Mouse (Mus musculus): ENCODE results near the gene Ppp1r1c. TPM values are rescaled to one million over a fixed set of nuclear protein-coding genes. Genes with fewer than 3 reads are reported as not detected.

Ppp1r1c gene
- total and polyA plus RNA-seq, 2 experiments from 2014 or later: not detected

DNA sequence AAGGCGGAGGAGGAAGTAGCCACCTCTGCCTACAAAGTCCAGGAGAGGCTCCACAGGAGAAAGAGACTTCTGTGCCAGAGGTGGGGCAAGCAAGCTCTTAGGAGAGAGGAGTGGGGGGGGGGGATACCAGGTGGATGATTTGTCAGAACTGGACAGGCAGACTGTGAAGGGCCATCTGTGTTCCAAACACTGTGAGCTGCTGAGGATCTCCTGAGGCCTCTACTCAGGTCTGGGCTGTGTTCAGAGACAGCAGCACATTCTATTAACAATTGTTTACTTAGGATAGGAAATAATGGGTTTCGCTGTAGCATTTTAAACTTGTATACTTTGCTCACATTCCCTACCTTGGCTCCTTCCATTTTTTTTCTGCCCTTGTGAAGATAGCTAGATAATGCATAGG is 61.0 kb downstream of the Ppp1r1c start:
- WGBS: 95% methylated on average over 2 of the region's 2 CpGs
- no peak overlapping the region for H3K4me2 ChIP-seq (ENCODE audit: low read depth, low read length)
- H3K4me1 ChIP-seq (ENCODE audit: control insufficient read depth, insufficient read depth): no peaks in the 10 kb centered on the region
- H3K4me3 ChIP-seq (ENCODE audit: low read depth, low read length): no peak overlapping the region
- TF ChIP-seq EP300 (IDR thresholded peaks at IDR 0.05; ENCODE audit: low read depth) (no peak), CTCF (IDR thresholded peaks at IDR 0.05; ENCODE audit: low read depth) (no peak)
- no peak overlapping the region for H3K9ac ChIP-seq (replicated peaks; ENCODE audit: low read depth, low read length)
- peaks cover 8% of the 10 kb centered on the region; the same call in 1 of the 2 replicates for H3K27me3 ChIP-seq (ENCODE audit: control insufficient read depth, insufficient read depth, low read length)
- no peaks in the 10 kb centered on the region for H3K9me3 ChIP-seq (replicated peaks; ENCODE audit: control insufficient read depth, low read length)
- no peak for ATAC-seq (ENCODE audit: insufficient read depth, low read depth)
- no peak overlapping the region for H3K27ac ChIP-seq (ENCODE audit: low read depth)
- DNase-seq (ENCODE audit: low spot score): no peak
- no peaks in the 10 kb centered on the region for H3K36me3 ChIP-seq (replicated peaks; ENCODE audit: control insufficient read depth, insufficient read depth, low read length)

DNA sequence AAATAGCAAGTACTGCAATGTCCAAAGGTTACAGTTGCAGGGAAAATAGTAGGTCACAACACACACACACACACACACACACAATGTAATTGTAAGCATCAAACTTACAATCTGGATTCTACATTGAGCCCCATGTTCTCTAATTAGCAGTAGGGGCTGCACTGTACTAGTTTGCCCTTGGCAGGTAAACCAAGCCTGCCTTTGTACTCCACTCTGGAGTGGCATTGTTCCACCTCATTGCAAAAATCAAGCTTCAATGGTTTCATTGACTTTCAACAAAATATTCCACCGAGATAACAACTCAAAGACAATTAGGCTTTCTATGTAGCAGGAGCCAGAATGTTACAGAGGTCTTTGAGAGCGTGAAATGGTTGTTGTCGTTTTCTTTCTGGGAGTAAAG is 62.7 kb downstream of the Ppp1r1c start:
- H3K9me3 ChIP-seq (replicated peaks; ENCODE audit: control insufficient read depth, low read length): no peaks in the 10 kb centered on the region
- no peak for ATAC-seq (ENCODE audit: insufficient read depth, low read depth)
- no peak overlapping the region for H3K27ac ChIP-seq (ENCODE audit: low read depth)
- no peak overlapping the region for H3K4me3 ChIP-seq (ENCODE audit: low read depth, low read length)
- no peak overlapping the region for H3K9ac ChIP-seq (replicated peaks; ENCODE audit: low read depth, low read length)
- TF ChIP-seq EP300 (IDR thresholded peaks at IDR 0.05; ENCODE audit: low read depth): no peak
- no peak for TF ChIP-seq CTCF (IDR thresholded peaks at IDR 0.05; ENCODE audit: low read depth)
- H3K36me3 ChIP-seq (replicated peaks; ENCODE audit: control insufficient read depth, insufficient read depth, low read length): no peaks in the 10 kb centered on the region
- H3K4me2 ChIP-seq (ENCODE audit: low read depth, low read length): no peak overlapping the region
- H3K4me1 ChIP-seq (ENCODE audit: control insufficient read depth, insufficient read depth): no peaks in the 10 kb centered on the region
- DNase-seq (ENCODE audit: low spot score): no peak
- WGBS: 68% methylated on average over 3 of the region's 3 CpGs
- 0 out of 2 replicates have a peak, but pooled peaks cover 8% of the 10 kb centered on the region for H3K27me3 ChIP-seq (ENCODE audit: control insufficient read depth, insufficient read depth, low read length)

DNA sequence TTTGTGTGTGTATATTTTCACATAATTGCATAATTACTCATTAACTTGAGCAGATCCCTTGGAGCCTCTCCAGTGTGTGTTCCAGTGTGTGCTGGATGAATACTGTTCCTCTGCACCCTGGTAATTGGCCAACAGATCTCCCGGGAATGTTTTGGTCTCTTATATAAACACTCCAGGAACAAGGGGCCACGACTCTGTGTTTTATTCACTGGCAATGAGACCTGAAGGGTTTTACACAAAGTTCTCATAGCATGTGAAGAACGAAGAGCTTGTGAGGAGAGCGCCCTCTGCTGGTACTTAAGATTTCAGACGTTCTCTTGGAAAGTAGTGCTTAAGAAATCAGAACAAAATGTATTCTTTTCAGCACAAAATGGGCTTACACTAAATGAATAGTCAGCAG is 66.8 kb downstream of the Ppp1r1c start:
- 0 out of 2 replicates have a peak, but pooled peaks have one; percentile 27 for ATAC-seq (ENCODE audit: insufficient read depth, low read depth)
- 2% methylated on average over 5 of the region's 5 CpGs for WGBS
- no peak overlapping the region for H3K9ac ChIP-seq (replicated peaks; ENCODE audit: low read depth, low read length)

DNA sequence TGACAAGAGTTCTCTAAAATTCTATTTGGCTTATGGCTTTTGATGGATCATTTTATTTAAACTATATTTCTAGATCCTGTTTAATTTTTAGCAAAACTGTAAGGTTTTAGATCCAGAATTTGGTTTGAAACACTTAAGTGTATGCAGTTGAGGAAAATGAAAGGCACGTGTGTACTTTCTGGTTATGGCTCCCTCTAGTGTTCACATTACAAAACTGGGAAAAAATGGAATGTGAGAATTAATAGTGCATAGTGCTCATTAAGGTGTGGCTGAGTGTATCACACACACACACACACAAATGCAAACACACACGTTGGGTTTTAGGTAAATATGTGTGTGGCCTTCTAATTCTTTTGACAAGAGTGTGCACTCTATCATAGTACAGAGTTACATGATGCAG is 70.2 kb downstream of the Ppp1r1c start:
- Histone ChIP-seq H3K9ac (replicated peaks; ENCODE audit: low read depth, low read length) (no peak overlapping the region), H3K4me2 (ENCODE audit: low read depth, low read length) (no peak overlapping the region), H3K36me3 (replicated peaks; ENCODE audit: control insufficient read depth, insufficient read depth, low read length) (no peaks in the 10 kb centered on the region), H3K27me3 (ENCODE audit: control insufficient read depth, insufficient read depth, low read length) (no peaks in the 10 kb centered on the region), H3K27ac (ENCODE audit: low read depth) (no peak overlapping the region), H3K4me1 (ENCODE audit: control insufficient read depth, insufficient read depth) (no peaks in the 10 kb centered on the region), H3K9me3 (replicated peaks; ENCODE audit: control insufficient read depth, low read length) (no peaks in the 10 kb centered on the region), H3K4me3 (ENCODE audit: low read depth, low read length) (no peak overlapping the region)
- TF ChIP-seq CTCF (IDR thresholded peaks at IDR 0.05; ENCODE audit: low read depth) (no peak), EP300 (IDR thresholded peaks at IDR 0.05; ENCODE audit: low read depth) (no peak)
- no peak for ATAC-seq (ENCODE audit: insufficient read depth, low read depth)
- WGBS: 76% methylated on average over 2 of the region's 2 CpGs
- no peak for DNase-seq (ENCODE audit: low spot score)

More for the DNA sequence above, 66.8 kb downstream of the Ppp1r1c start:
- H3K4me1 ChIP-seq (ENCODE audit: control insufficient read depth, insufficient read depth): no peaks in the 10 kb centered on the region
- no peak overlapping the region for H3K27ac ChIP-seq (ENCODE audit: low read depth)
- H3K27me3 ChIP-seq (ENCODE audit: control insufficient read depth, insufficient read depth, low read length): 0 out of 2 replicates have a peak, but pooled peaks cover 8% of the 10 kb centered on the region
- TF ChIP-seq CTCF (IDR thresholded peaks at IDR 0.05; ENCODE audit: low read depth) (peak; percentile 88), EP300 (IDR thresholded peaks at IDR 0.05; ENCODE audit: low read depth) (no peak)
- no peaks in the 10 kb centered on the region for H3K9me3 ChIP-seq (replicated peaks; ENCODE audit: control insufficient read depth, low read length)
- H3K4me2 ChIP-seq (ENCODE audit: low read depth, low read length): no peak overlapping the region
- H3K4me3 ChIP-seq (ENCODE audit: low read depth, low read length): no peak overlapping the region
- no peaks in the 10 kb centered on the region for H3K36me3 ChIP-seq (replicated peaks; ENCODE audit: control insufficient read depth, insufficient read depth, low read length)
- DNase-seq (ENCODE audit: low spot score): peak; percentile 79

DNA sequence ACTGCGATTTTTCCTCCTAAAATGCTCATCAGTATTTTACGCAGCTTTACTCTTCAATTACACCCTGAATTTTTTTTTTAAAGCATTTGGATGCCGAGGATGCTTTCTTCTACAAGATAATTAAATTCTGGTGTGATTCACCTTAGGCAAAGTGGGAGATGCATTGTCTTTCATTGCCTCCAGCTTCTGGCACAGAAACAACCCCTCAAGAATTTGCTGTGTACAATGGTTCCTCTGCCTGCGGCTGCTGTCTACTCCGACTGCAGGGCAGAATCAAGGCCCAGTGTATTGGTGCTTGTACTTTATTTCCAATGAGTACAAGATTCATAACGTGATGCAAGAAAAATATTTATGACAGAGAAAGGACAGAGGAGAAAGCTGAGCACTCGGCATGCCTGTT is 73.2 kb downstream of the Ppp1r1c start:
- H3K9me3 ChIP-seq (replicated peaks; ENCODE audit: control insufficient read depth, low read length): no peaks in the 10 kb centered on the region
- no peak overlapping the region for H3K9ac ChIP-seq (replicated peaks; ENCODE audit: low read depth, low read length)
- H3K27me3 ChIP-seq (ENCODE audit: control insufficient read depth, insufficient read depth, low read length): no peaks in the 10 kb centered on the region
- WGBS: 76% methylated on average over 7 of the region's 7 CpGs
- H3K27ac ChIP-seq (ENCODE audit: low read depth): no peak overlapping the region
- no peak overlapping the region for H3K4me2 ChIP-seq (ENCODE audit: low read depth, low read length)
- H3K36me3 ChIP-seq (replicated peaks; ENCODE audit: control insufficient read depth, insufficient read depth, low read length): no peaks in the 10 kb centered on the region
- DNase-seq (ENCODE audit: low spot score) (no peak), ATAC-seq (ENCODE audit: insufficient read depth, low read depth) (no peak)
- no peak for TF ChIP-seq EP300 (IDR thresholded peaks at IDR 0.05; ENCODE audit: low read depth)
- TF ChIP-seq CTCF (IDR thresholded peaks at IDR 0.05; ENCODE audit: low read depth): no peak
- no peak overlapping the region for H3K4me3 ChIP-seq (ENCODE audit: low read depth, low read length)
- H3K4me1 ChIP-seq (ENCODE audit: control insufficient read depth, insufficient read depth): no peaks in the 10 kb centered on the region

DNA sequence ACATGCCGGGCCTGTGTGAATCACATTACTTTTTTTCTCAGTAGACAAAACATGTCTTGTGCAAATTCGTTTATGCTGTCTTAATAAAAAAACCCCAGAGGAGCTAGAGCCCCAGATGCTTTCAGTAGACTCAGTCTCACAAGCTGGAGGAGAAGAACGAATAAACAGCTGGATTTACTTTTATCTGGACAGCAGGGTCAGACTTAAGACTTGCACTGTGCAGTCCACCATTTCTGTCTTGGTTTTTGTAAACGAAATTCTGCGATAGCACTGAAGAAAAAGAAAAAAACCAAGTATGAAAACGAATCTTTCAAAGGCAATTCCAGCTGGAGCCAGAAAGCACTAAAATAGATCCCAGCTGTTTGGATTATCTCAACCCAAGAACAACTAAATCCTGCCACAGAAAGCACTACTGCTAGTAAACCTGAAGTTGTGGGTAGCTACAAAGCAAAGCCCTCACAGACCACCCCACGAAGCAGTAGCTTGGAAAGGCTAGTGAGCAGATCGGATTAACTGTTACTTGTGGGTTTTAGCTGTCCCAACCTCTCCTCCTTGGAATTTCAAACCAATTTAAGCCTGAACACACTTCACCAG is 78.1 kb downstream of the Ppp1r1c start:
- H3K4me1 ChIP-seq (ENCODE audit: control insufficient read depth, insufficient read depth): no peaks in the 10 kb centered on the region
- H3K4me2 ChIP-seq (ENCODE audit: low read depth, low read length): no peak overlapping the region
- 58% methylated on average over 8 of the region's 8 CpGs for WGBS
- no peak overlapping the region for H3K9ac ChIP-seq (replicated peaks; ENCODE audit: low read depth, low read length)
- no peaks in the 10 kb centered on the region for H3K9me3 ChIP-seq (replicated peaks; ENCODE audit: control insufficient read depth, low read length)
- TF ChIP-seq CTCF (IDR thresholded peaks at IDR 0.05; ENCODE audit: low read depth) (no peak), EP300 (IDR thresholded peaks at IDR 0.05; ENCODE audit: low read depth) (no peak)
- DNase-seq (ENCODE audit: low spot score) (no peak), ATAC-seq (ENCODE audit: insufficient read depth, low read depth) (no peak)
- no peaks in the 10 kb centered on the region for H3K27me3 ChIP-seq (ENCODE audit: control insufficient read depth, insufficient read depth, low read length)
- no peak overlapping the region for H3K27ac ChIP-seq (ENCODE audit: low read depth)
- H3K36me3 ChIP-seq (replicated peaks; ENCODE audit: control insufficient read depth, insufficient read depth, low read length): no peaks in the 10 kb centered on the region
- no peak overlapping the region for H3K4me3 ChIP-seq (ENCODE audit: low read depth, low read length)
